Mouse (Mus musculus) MEL (cell line): ENCODE measurements around the gene Pla2g2f. TPM values are rescaled to one million over a fixed set of nuclear protein-coding genes. Genes with fewer than 3 reads are reported as not detected.

Experiments
- DNase-seq: peaks from one replicate; pipeline ENCODE4 v3.0.0; 2011; ENCODE audit warnings: low read depth, low spot score
- H3K27ac ChIP-seq: 2 replicates; pipeline ENCODE4 v1.5.1; 2012; ENCODE audit warnings: low read depth, mild to moderate bottlenecking, control low read depth, low read length, moderate library complexity; ENCODE audit not compliant: control insufficient read depth
- H3K27me3 ChIP-seq, 2 experiments: fragments of 150-350 bp in 1 of 2; sonication (generic) in 1 of 2; 2 replicates each; pipeline ENCODE4 v1.6.1; 2012; ENCODE audit warnings: low read length in 2 of 2, mild to moderate bottlenecking in 2 of 2, improper control_type of control experiment in 1 of 2, moderate library complexity in 1 of 2; ENCODE audit not compliant: insufficient read depth in 2 of 2, control insufficient read depth in 1 of 2
- H3K36me3 ChIP-seq, 2 experiments: 2 replicates each; pipeline ENCODE4 v1.6.1; 2012 to 2014; ENCODE audit warnings: low read length in 2 of 2, improper control_type of control experiment in 1 of 2, inconsistent platforms in 1 of 2, mild to moderate bottlenecking in 1 of 2; ENCODE audit not compliant: insufficient read depth in 2 of 2, control insufficient read depth in 1 of 2
- H3K4me1 ChIP-seq, 2 experiments: fragments of 150-350 bp in 1 of 2; sonication (generic) in 1 of 2; 2 replicates each; pipeline ENCODE4 v1.6.1; 2012; ENCODE audit warnings: low read length in 2 of 2, improper control_type of control experiment in 1 of 2, mild to moderate bottlenecking in 1 of 2; ENCODE audit not compliant: insufficient read depth in 2 of 2, control insufficient read depth in 1 of 2
- H3K4me3 ChIP-seq, 2 experiments: fragments of 150-350 bp in 1 of 2; sonication (generic) in 1 of 2; 2 replicates each; pipeline ENCODE4 v1.5.1; 2012; ENCODE audit warnings: low read depth in 2 of 2, low read length in 2 of 2, mild to moderate bottlenecking in 2 of 2, moderate library complexity in 2 of 2, control low read depth in 1 of 2, improper control_type of control experiment in 1 of 2; ENCODE audit not compliant: control insufficient read depth in 1 of 2, insufficient read depth in 1 of 2
- H3K79me2 ChIP-seq: 2 replicates; pipeline ENCODE4 v1.6.1; 2012; ENCODE audit warnings: mild to moderate bottlenecking, low read length, moderate library complexity; ENCODE audit not compliant: control insufficient read depth, poor library complexity, insufficient read depth
- H3K9ac ChIP-seq: 2 replicates; pipeline ENCODE4 v1.6.1; 2012; ENCODE audit warnings: low read depth, mild to moderate bottlenecking, control low read depth, low read length, moderate library complexity; ENCODE audit not compliant: control insufficient read depth, poor library complexity, severe bottlenecking
- H3K9me3 ChIP-seq: fragments of 150-350 bp; sonication (generic); replicated peaks from 2 replicates; pipeline ENCODE4 v1.6.1; 2012; ENCODE audit warnings: mild to moderate bottlenecking, low read length, improper control_type of control experiment, moderate library complexity; ENCODE audit not compliant: insufficient read depth
- BHLHE40 ChIP-seq: IDR thresholded peaks from 2 replicates; pipeline ENCODE4 v1.6.1; 2012; ENCODE audit warnings: low read depth, mild to moderate bottlenecking, inconsistent platforms, low read length, improper control_type of control experiment, borderline replicate concordance
- CHD1 ChIP-seq: IDR thresholded peaks from 2 replicates; pipeline ENCODE4 v1.6.1; 2012; ENCODE audit warnings: low read depth, mild to moderate bottlenecking, inconsistent platforms, low read length, improper control_type of control experiment
- EP300 ChIP-seq, 2 experiments: IDR thresholded peaks; 2 replicates each; pipeline ENCODE4 v1.6.1; 2011; ENCODE audit warnings: improper control_type of control experiment in 2 of 2, low read length in 2 of 2, low read depth in 1 of 2, mild to moderate bottlenecking in 1 of 2
- GABPA ChIP-seq: IDR thresholded peaks from 2 replicates; pipeline ENCODE4 v1.6.1; 2012; ENCODE audit warnings: low read depth, mild to moderate bottlenecking, inconsistent platforms, low read length, improper control_type of control experiment, moderate library complexity
- HCFC1 ChIP-seq: IDR thresholded peaks from 2 replicates; pipeline ENCODE4 v1.6.1; 2012; ENCODE audit warnings: low read depth, mild to moderate bottlenecking, inconsistent platforms, low read length, improper control_type of control experiment, moderate library complexity
- JUND ChIP-seq: IDR thresholded peaks from 2 replicates; pipeline ENCODE4 v1.6.1; 2011; ENCODE audit warnings: low read depth, mild to moderate bottlenecking, improper control_type of control experiment, low read length
- KAT2A ChIP-seq: conservative IDR thresholded peaks from 2 replicates; pipeline ENCODE4 v1.6.1; 2012; ENCODE audit warnings: low read depth, low read length, improper control_type of control experiment, inconsistent platforms
- MAFK ChIP-seq: IDR thresholded peaks from 2 replicates; pipeline ENCODE4 v1.6.1; 2011; ENCODE audit warnings: low read depth, mild to moderate bottlenecking, low read length, improper control_type of control experiment, borderline replicate concordance
- MAX ChIP-seq: IDR thresholded peaks from 2 replicates; pipeline ENCODE4 v1.6.1; 2011; ENCODE audit warnings: low read length, improper control_type of control experiment
- MXI1 ChIP-seq: IDR thresholded peaks from 2 replicates; pipeline ENCODE4 v1.6.1; 2011; ENCODE audit warnings: mild to moderate bottlenecking, low read depth, low read length, improper control_type of control experiment
- MYB ChIP-seq: IDR thresholded peaks from 2 replicates; pipeline ENCODE4 v1.6.1; 2011; ENCODE audit warnings: mild to moderate bottlenecking, low read depth, low read length, improper control_type of control experiment
- NELFE ChIP-seq: IDR thresholded peaks from 2 replicates; pipeline ENCODE4 v1.6.1; 2011; ENCODE audit warnings: low read depth, low read length, improper control_type of control experiment
- NRF1 ChIP-seq: IDR thresholded peaks from 2 replicates; pipeline ENCODE4 v1.6.1; 2014; ENCODE audit warnings: low read depth, mild to moderate bottlenecking, inconsistent platforms, low read length, improper control_type of control experiment, moderate library complexity; ENCODE audit not compliant: poor library complexity, insufficient read depth, severe bottlenecking
- POLR2A ChIP-seq, 2 experiments: IDR thresholded peaks; 2 replicates each; pipeline ENCODE4 v1.6.1; 2011 to 2012; ENCODE audit warnings: low read length in 2 of 2, mild to moderate bottlenecking in 2 of 2, control low read depth in 1 of 2, improper control_type of control experiment in 1 of 2, low read depth in 1 of 2, moderate library complexity in 1 of 2; ENCODE audit not compliant: control insufficient read depth in 1 of 2, insufficient read depth in 1 of 2, poor library complexity in 1 of 2
- POLR2AphosphoS2 ChIP-seq: IDR thresholded peaks from 2 replicates; pipeline ENCODE4 v1.6.1; 2011; ENCODE audit warnings: low read length, improper control_type of control experiment
- POLR2AphosphoS5 ChIP-seq: IDR thresholded peaks from 2 replicates; pipeline ENCODE4 v1.6.1; 2012; ENCODE audit warnings: low read depth, borderline replicate concordance, mild to moderate bottlenecking, inconsistent platforms, low read length, moderate library complexity, mixed read lengths
- RCOR1 ChIP-seq: IDR thresholded peaks from 2 replicates; pipeline ENCODE4 v1.6.1; 2012; ENCODE audit warnings: low read depth, mild to moderate bottlenecking, inconsistent platforms, low read length, improper control_type of control experiment
- SMC3 ChIP-seq: IDR thresholded peaks from 2 replicates; pipeline ENCODE4 v1.6.1; 2011; ENCODE audit warnings: low read depth, low read length, improper control_type of control experiment
- TAL1 ChIP-seq: IDR thresholded peaks from 2 replicates; pipeline ENCODE4 v1.6.1; 2012; ENCODE audit warnings: mild to moderate bottlenecking, inconsistent platforms, low read length, moderate library complexity, mixed read lengths
- TBP ChIP-seq: IDR thresholded peaks from 2 replicates; pipeline ENCODE4 v1.8.0; 2011; ENCODE audit warnings: low read depth, low read length, improper control_type of control experiment
- TCF12 ChIP-seq: IDR thresholded peaks from 2 replicates; pipeline ENCODE4 v1.6.1; 2014; ENCODE audit warnings: low read depth, mild to moderate bottlenecking, inconsistent platforms, low read length, improper control_type of control experiment, moderate library complexity
- UBTF ChIP-seq: IDR thresholded peaks from 2 replicates; pipeline ENCODE4 v1.6.1; 2012; ENCODE audit warnings: low read depth, mild to moderate bottlenecking, inconsistent platforms, low read length, improper control_type of control experiment, moderate library complexity, borderline replicate concordance; ENCODE audit not compliant: insufficient read depth
- USF2 ChIP-seq, 2 experiments: IDR thresholded peaks; 2 replicates each; pipeline ENCODE4 v1.6.1; 2011 to 2012; ENCODE audit warnings: improper control_type of control experiment in 2 of 2, low read length in 2 of 2, borderline replicate concordance in 1 of 2, inconsistent platforms in 1 of 2, low read depth in 1 of 2, mild to moderate bottlenecking in 1 of 2; ENCODE audit not compliant: insufficient read depth in 1 of 2
- ZMIZ1 ChIP-seq: IDR thresholded peaks from 2 replicates; pipeline ENCODE4 v1.6.1; 2012; ENCODE audit warnings: low read depth, mild to moderate bottlenecking, inconsistent platforms, low read length, improper control_type of control experiment, moderate library complexity
- polyA plus RNA-seq, 2 experiments: library from polyadenylated mRNA; stranded (reverse) in 1 of 2; unstranded in 1 of 2; fragments of >175 nt in 1 of 2; fragments of >200 nt in 1 of 2; gene quantifications; 2 replicates each; pipeline versions ENCODE4 v1.2.1 to v1.2.4; 2012; ENCODE audit warnings: low replicate concordance in 2 of 2, low read depth in 1 of 2; ENCODE audit not compliant: insufficient read length in 2 of 2, insufficient read depth in 1 of 2, missing spikeins in 1 of 2
- total RNA-seq: library from RNA; depleted of rRNA; stranded (reverse); fragments of 300-350 nt; gene quantifications from 2 replicates; pipeline ENCODE4 v1.2.3, GENCODE M21; 2012

Pla2g2f gene
- total and polyA plus RNA-seq, 3 experiments: not detected

- no peaks in the 10 kb centered on the region for H3K36me3 ChIP-seq
- no peaks in the 10 kb centered on the region for H3K79me2 ChIP-seq
- no peak overlapping the region for H3K27ac ChIP-seq
- H3K9ac ChIP-seq: no peak overlapping the region
- H3K9me3 ChIP-seq: no peaks in the 10 kb centered on the region
- H3K27me3 ChIP-seq: no peaks in the 10 kb centered on the region
- TF ChIP-seq TCF12 (no peak), MAFK (no peak), MYB (no peak), USF2 (IDR thresholded peaks at IDR 0.05; ENCODE audit: borderline replicate concordance in 1 of 2, insufficient read depth in 1 of 2, low read depth in 1 of 2, low read length in 2 of 2) (no peak), POLR2AphosphoS2 (no peak), TAL1 (no peak)
- TF ChIP-seq, all 39 proteins: peak for 0
- H3K4me3 ChIP-seq: no peak overlapping the region
- DNase-seq: no peak
- no peaks in the 10 kb centered on the region for H3K4me1 ChIP-seq
Measured at GRCm38 (mm10) chr4:138710633-138711032, 46.8 kb downstream of the Pla2g2f start.

GRCm38 (mm10) chr4:138709944-138710343 is 47.5 kb downstream of the Pla2g2f start:
- Histone ChIP-seq H3K27me3 (no peaks in the 10 kb centered on the region), H3K4me1 (no peaks in the 10 kb centered on the region), H3K9ac (no peak overlapping the region), H3K27ac (no peak overlapping the region), H3K36me3 (no peaks in the 10 kb centered on the region), H3K9me3 (no peaks in the 10 kb centered on the region), H3K4me3 (no peak overlapping the region), H3K79me2 (no peaks in the 10 kb centered on the region)
- TF ChIP-seq MAX: no peak
- TF ChIP-seq TBP: no peak
- TF ChIP-seq GABPA: no peak
- TF ChIP-seq USF2 (IDR thresholded peaks at IDR 0.05; ENCODE audit: borderline replicate concordance in 1 of 2, insufficient read depth in 1 of 2, low read depth in 1 of 2, low read length in 2 of 2): no peak
- no peak for TF ChIP-seq HCFC1
- no peak for TF ChIP-seq CHD1
- TF ChIP-seq SMC3: no peak
- no peak for TF ChIP-seq POLR2AphosphoS2
- no peak for TF ChIP-seq NRF1
- DNase-seq: no peak

GRCm38 (mm10) chr4:138709246-138709645 is 48.2 kb downstream of the Pla2g2f start:
- TF ChIP-seq JUND: no peak
- TF ChIP-seq KAT2A: no peak
- TF ChIP-seq BHLHE40: no peak
- TF ChIP-seq POLR2AphosphoS5: no peak
- TF ChIP-seq POLR2A (IDR thresholded peaks at IDR 0.05; ENCODE audit: control insufficient read depth in 1 of 2, insufficient read depth in 1 of 2, low read depth in 1 of 2, low read length in 2 of 2, poor library complexity in 1 of 2): no peak
- no peak for TF ChIP-seq RCOR1
- no peak for TF ChIP-seq MXI1
- TF ChIP-seq TCF12: no peak
- no peak for TF ChIP-seq UBTF
- no peak for TF ChIP-seq ZMIZ1
- TF ChIP-seq EP300 (IDR thresholded peaks at IDR 0.05; ENCODE audit: low read depth in 1 of 2, low read length in 2 of 2): no peak
- no peak for TF ChIP-seq USF2 (IDR thresholded peaks at IDR 0.05; ENCODE audit: borderline replicate concordance in 1 of 2, insufficient read depth in 1 of 2, low read depth in 1 of 2, low read length in 2 of 2)
- TF ChIP-seq NELFE: no peak

More at GRCm38 (mm10) chr4:138709246-138709645, 48.2 kb downstream of the Pla2g2f start:
- H3K4me1 ChIP-seq: no peaks in the 10 kb centered on the region
- no peak overlapping the region for H3K9ac ChIP-seq
- no peak overlapping the region for H3K4me3 ChIP-seq
- H3K27me3 ChIP-seq: no peaks in the 10 kb centered on the region
- H3K27ac ChIP-seq: no peak overlapping the region
- H3K9me3 ChIP-seq: no peaks in the 10 kb centered on the region
- no peaks in the 10 kb centered on the region for H3K36me3 ChIP-seq
- no peak for DNase-seq
- H3K79me2 ChIP-seq: no peaks in the 10 kb centered on the region
